Mouse (Mus musculus): ENCODE data around the gene Gm10643.

GRCm38 (mm10) chr8:84048171-84048570 lies 16.8 kb downstream of the Gm10643 start:
- TF ChIP-seq CTCF (conservative IDR thresholded peaks at IDR 0.05; ENCODE audit: insufficient read depth, insufficient read length, low read depth, low read length) (no peak), POLR2A (IDR thresholded peaks at IDR 0.05; ENCODE audit: low read depth, low read length) (no peak)
